Mouse (Mus musculus) forebrain, embryonic 15.5 days (tissue): ENCODE measurements around the gene Kiss1r. TPM values are rescaled to one million over a fixed set of nuclear protein-coding genes. Genes with fewer than 3 reads are reported as not detected.

Experiments
- ATAC-seq: fragments of 200-750 bp; cut with Nextera tagmentation; replicated peaks from 2 replicates; pipeline ENCODE4 v1.8.0; 2017; ENCODE audit warnings: mild to moderate bottlenecking, moderate TSS enrichment, moderate library complexity
- H3K27ac ChIP-seq: fragments of 300-500 bp; sonication (generic); replicated peaks from 2 replicates; pipeline ENCODE4 v1.5.1; 2015; ENCODE audit warnings: mild to moderate bottlenecking, inconsistent platforms
- H3K27me3 ChIP-seq: fragments of 300-500 bp; sonication (generic); 2 replicates; pipeline ENCODE4 v1.6.1; 2015; ENCODE audit warnings: inconsistent platforms
- H3K36me3 ChIP-seq: fragments of 300-500 bp; sonication (generic); 2 replicates; pipeline ENCODE4 v1.6.1; 2015; ENCODE audit warnings: mild to moderate bottlenecking, inconsistent platforms
- H3K4me1 ChIP-seq: fragments of 300-500 bp; sonication (generic); 2 replicates; pipeline ENCODE4 v1.6.1; 2015; ENCODE audit warnings: inconsistent platforms
- H3K4me2 ChIP-seq: fragments of 300-500 bp; sonication (generic); replicated peaks from 2 replicates; pipeline ENCODE4 v1.6.1; 2015; ENCODE audit warnings: mild to moderate bottlenecking, inconsistent platforms
- H3K4me3 ChIP-seq: fragments of 300-500 bp; sonication (generic); 2 replicates; pipeline ENCODE4 v1.5.1; 2015; ENCODE audit warnings: mild to moderate bottlenecking, inconsistent platforms
- H3K9ac ChIP-seq: fragments of 300-500 bp; sonication (generic); replicated peaks from 2 replicates; pipeline ENCODE4 v1.6.1; 2015; ENCODE audit warnings: mild to moderate bottlenecking, inconsistent platforms
- H3K9me3 ChIP-seq: fragments of 300-500 bp; sonication (generic); 2 replicates; pipeline ENCODE4 v1.6.1; 2016; ENCODE audit warnings: inconsistent platforms
- WGBS: fragments of 180-500 bp; shearing (Covaris S2); methylation state at CpG from one replicate; pipeline ENCODE4 v1.1.7; 2015; ENCODE audit warnings: mixed read lengths; 5-methylcytosine and 5-hydroxymethylcytosine counted together
- polyA plus RNA-seq: library from polyadenylated mRNA; unstranded; fragments of >200 nt; fragmentation: Nextera tagmentation; extraction: Ambion mirVana; gene quantifications from 2 replicates; pipeline ENCODE4 v1.2.1, GENCODE M21; 2015

Kiss1r gene
- polyA plus RNA-seq, 1 experiment from 2014 or later: 2.7 TPM

DNA sequence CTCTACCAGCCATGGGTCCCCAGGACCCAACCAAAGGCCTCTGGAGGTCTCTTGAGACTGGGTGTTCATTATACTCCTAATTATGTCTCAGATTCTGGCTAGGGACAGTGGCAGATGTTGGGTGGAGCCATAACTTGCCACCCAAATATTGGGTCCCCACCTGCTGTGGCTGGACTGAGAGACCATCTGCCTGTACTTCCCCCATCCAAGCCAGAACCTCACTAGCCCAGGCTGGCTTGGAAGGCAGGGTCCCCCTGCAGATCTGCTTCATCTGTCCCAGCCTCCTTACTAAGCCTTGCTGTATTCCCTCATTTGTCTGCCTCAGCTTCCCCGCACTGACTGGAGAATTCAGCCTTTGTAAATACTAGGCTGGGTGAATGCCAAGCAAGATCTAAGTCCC lies 51.4 kb downstream of the Kiss1r start:
- peaks cover 16% of the 10 kb centered on the region for H3K4me1 ChIP-seq
- no peak overlapping the region for H3K4me2 ChIP-seq
- no peak for ATAC-seq
- WGBS: 72% methylated on average over 1 of the region's 1 CpGs
- peaks cover 32% of the 10 kb centered on the region for H3K27me3 ChIP-seq
- H3K27ac ChIP-seq: no peak overlapping the region
- no peak overlapping the region for H3K4me3 ChIP-seq
- H3K9ac ChIP-seq: no peak overlapping the region
- H3K36me3 ChIP-seq: peaks cover 42% of the 10 kb centered on the region
- no peaks in the 10 kb centered on the region for H3K9me3 ChIP-seq

DNA sequence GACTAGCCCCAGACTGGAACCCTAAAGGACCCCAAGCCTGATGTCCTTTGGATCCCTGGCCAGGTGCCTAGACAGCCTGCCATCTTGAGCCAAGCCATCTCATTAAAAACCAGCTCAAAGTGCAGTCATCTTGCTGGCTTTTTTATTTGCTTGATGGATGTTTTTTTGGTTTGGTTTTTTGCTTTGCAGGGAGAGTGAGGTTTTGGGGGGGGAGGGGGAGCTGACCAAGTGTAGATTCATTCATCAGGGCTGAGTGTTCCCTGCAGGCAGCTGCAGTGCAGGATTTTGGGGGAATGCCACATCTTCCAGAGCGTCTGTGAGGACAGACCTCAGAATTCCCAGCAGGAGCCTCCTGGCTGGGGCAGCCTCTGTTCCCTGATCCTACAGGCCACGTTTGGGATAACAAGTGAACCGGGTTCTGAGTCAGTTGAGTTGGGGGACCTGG lies 52.4 kb downstream of the Kiss1r start:
- 11% methylated on average over 3 of the region's 3 CpGs for WGBS
- H3K27me3 ChIP-seq: peaks cover 32% of the 10 kb centered on the region
- H3K9ac ChIP-seq: no peak overlapping the region
- ATAC-seq: no peak
- H3K4me2 ChIP-seq: no peak overlapping the region
- H3K27ac ChIP-seq: no peak overlapping the region
- no peak overlapping the region for H3K4me3 ChIP-seq
- no peaks in the 10 kb centered on the region for H3K9me3 ChIP-seq
- peaks cover 34% of the 10 kb centered on the region for H3K36me3 ChIP-seq
- H3K4me1 ChIP-seq: peaks cover 16% of the 10 kb centered on the region

GRCm38 (mm10) chr10:79970415-79971182 lies 53.8 kb downstream of the Kiss1r start, which contains the start of gene Grin3b:
Grin3b (plus strand) TSS chr10:79970715.
- Histone ChIP-seq H3K4me3 (peak within 1 kb of the TSS; percentile 33), H3K27ac (no peak within 1 kb of the TSS), H3K4me2 (peak within 1 kb of the TSS; percentile 48), H3K36me3 (peaks cover 30% of the 10 kb centered on the region), H3K9me3 (no peaks in the 10 kb centered on the region), H3K27me3 (peaks cover 32% of the 10 kb centered on the region), H3K4me1 (peaks cover 16% of the 10 kb centered on the region), H3K9ac (peak within 1 kb of the TSS; percentile 34)
- WGBS: 8% methylated on average over 46 of the region's 47 CpGs
- ATAC-seq: peak; percentile 15; the same call in 1 of the 2 replicates

- Histone ChIP-seq H3K4me2 (peak overlapping the region; percentile 48), H3K9me3 (no peaks in the 10 kb centered on the region), H3K9ac (peak overlapping the region; percentile 34), H3K27ac (no peak overlapping the region), H3K4me1 (peaks cover 16% of the 10 kb centered on the region), H3K36me3 (peaks cover 31% of the 10 kb centered on the region), H3K27me3 (peaks cover 32% of the 10 kb centered on the region), H3K4me3 (peak overlapping the region; percentile 33)
- no peak for ATAC-seq
- WGBS: 4% methylated on average over 21 of the region's 21 CpGs
These were observed 54.4 kb downstream of the Kiss1r start for GRCm38 (mm10) chr10:79971183-79971497.

Other genes starting within 250 kb of the Kiss1r start
- 80.0 and 83.6 TPM in 2 replicates for gene Tpgs1, start 247.6 kb upstream of the Kiss1r start, polyA plus RNA-seq
- gene Cdc34, start 234.8 kb upstream of the Kiss1r start, polyA plus RNA-seq: 75.7 and 81.2 TPM in 2 replicates
- 2.0 and 2.3 TPM in 2 replicates for gene Gzmm, start 228.0 kb upstream of the Kiss1r start, polyA plus RNA-seq
- gene Bsg, start 212.5 kb upstream of the Kiss1r start, polyA plus RNA-seq: 689 and 728 TPM in 2 replicates
- gene Hcn2, start 200.3 kb upstream of the Kiss1r start, polyA plus RNA-seq: 0.64 and 0.69 TPM in 2 replicates
- 43.7 and 44.0 TPM in 2 replicates for gene Polrmt, start 170.4 kb upstream of the Kiss1r start, polyA plus RNA-seq
- gene Fgf22, start 161.9 kb upstream of the Kiss1r start, polyA plus RNA-seq: 0.69 and 0.72 TPM in 2 replicates
- 94.9 and 108 TPM in 2 replicates for gene Rnf126, start 150.0 kb upstream of the Kiss1r start, polyA plus RNA-seq
- 0.83 and 0.84 TPM in 2 replicates for gene Fstl3, start 139.7 kb upstream of the Kiss1r start, polyA plus RNA-seq
- 0.25 and 0.43 TPM in 2 replicates for gene Prss57, start 126.0 kb upstream of the Kiss1r start, polyA plus RNA-seq
- 317 and 325 TPM in 2 replicates for gene Palm, start 123.4 kb upstream of the Kiss1r start, polyA plus RNA-seq
- gene Misp, start 96.0 kb upstream of the Kiss1r start, polyA plus RNA-seq: 0.66 and 0.68 TPM in 2 replicates
- gene Ptbp1, start 62.5 kb upstream of the Kiss1r start, polyA plus RNA-seq: 108 and 120 TPM in 2 replicates
- gene Prtn3, start 42.5 kb upstream of the Kiss1r start, polyA plus RNA-seq: 13.5 and 15.0 TPM in 2 replicates
- 405 and 410 TPM in 2 replicates for gene Plppr3, start 42.3 kb upstream of the Kiss1r start, polyA plus RNA-seq
- gene Elane, start 30.7 kb upstream of the Kiss1r start, polyA plus RNA-seq: 0.19 TPM in 1 of 2 replicates, not detected in the other
- not detected in 2 replicates for gene Cfd, start 26.1 kb upstream of the Kiss1r start, polyA plus RNA-seq
- 53.2 and 56.6 TPM in 2 replicates for gene Med16, start 8.0 kb upstream of the Kiss1r start, polyA plus RNA-seq
- gene Gm26602, start 6.1 kb upstream of the Kiss1r start, polyA plus RNA-seq: 10.4 and 21.1 TPM in 2 replicates
- 272 and 277 TPM in 2 replicates for gene R3hdm4, start 4.2 kb downstream of the Kiss1r start, polyA plus RNA-seq
- gene Arid3a, start 10.1 kb downstream of the Kiss1r start, polyA plus RNA-seq: 2.7 and 3.1 TPM in 2 replicates
- gene Wdr18, start 43.2 kb downstream of the Kiss1r start, polyA plus RNA-seq: 89.2 and 94.3 TPM in 2 replicates
- gene Grin3b, start 53.7 kb downstream of the Kiss1r start, polyA plus RNA-seq: 0.50 and 0.63 TPM in 2 replicates
- gene Tmem259, start 67.4 kb downstream of the Kiss1r start, polyA plus RNA-seq: 21.7 and 23.1 TPM in 2 replicates
- gene Cnn2, start 71.6 kb downstream of the Kiss1r start, polyA plus RNA-seq: 26.7 and 29.1 TPM in 2 replicates
- 3.7 and 4.1 TPM in 2 replicates for gene Abca7, start 79.5 kb downstream of the Kiss1r start, polyA plus RNA-seq
- 1.3 TPM in 2 replicates for gene Arhgap45, start 99.7 kb downstream of the Kiss1r start, polyA plus RNA-seq
- 179 and 186 TPM in 2 replicates for gene Polr2e, start 122.8 kb downstream of the Kiss1r start, polyA plus RNA-seq
- gene Gpx4, start 130.2 kb downstream of the Kiss1r start, polyA plus RNA-seq: 472 and 476 TPM in 2 replicates
- 13.4 TPM in 2 replicates for gene Sbno2, start 188.6 kb downstream of the Kiss1r start, polyA plus RNA-seq
- 20.3 and 21.5 TPM in 2 replicates for gene Stk11, start 198.8 kb downstream of the Kiss1r start, polyA plus RNA-seq
- gene Atp5d, start 221.7 kb downstream of the Kiss1r start, polyA plus RNA-seq: 437 and 444 TPM in 2 replicates
- gene Cbarp, start 223.9 kb downstream of the Kiss1r start, polyA plus RNA-seq: 29.7 and 39.5 TPM in 2 replicates
- 33.0 and 34.9 TPM in 2 replicates for gene Midn, start 231.3 kb downstream of the Kiss1r start, polyA plus RNA-seq
- gene Cirbp, start 249.0 kb downstream of the Kiss1r start, polyA plus RNA-seq: 350 and 358 TPM in 2 replicates